Mouse (Mus musculus) embryonic fibroblast, embryonic 13.5 days (primary cell): Measurements from ENCODE around the gene Cdk5rap1. TPM values are rescaled to one million over a fixed set of nuclear protein-coding genes. Genes with fewer than 3 reads are reported as not detected.
"Not testable (repeated sequence)": the region's sequence is repeated elsewhere in the genome, so short reads cannot be mapped to it uniquely, and the experiment has no call there.

Experiments used
- H3K27ac ChIP-seq: 2 replicates; pipeline ENCODE4 v1.5.1; 2012; ENCODE audit warnings: low read length, control low read depth, inconsistent platforms; ENCODE audit not compliant: insufficient read depth
- H3K4me1 ChIP-seq: 2 replicates; pipeline ENCODE4 v1.6.1; 2011; ENCODE audit warnings: low read length; ENCODE audit not compliant: control insufficient read depth, insufficient read depth
- H3K4me3 ChIP-seq: 2 replicates; pipeline ENCODE4 v1.5.1; 2011; ENCODE audit warnings: mild to moderate bottlenecking, control low read depth, low read length; ENCODE audit not compliant: insufficient read depth
- CTCF ChIP-seq: IDR thresholded peaks from 2 replicates; pipeline ENCODE4 v1.5.1; 2011; ENCODE audit warnings: mild to moderate bottlenecking, control low read depth, low read length, moderate library complexity, borderline replicate concordance; ENCODE audit not compliant: insufficient read depth
- POLR2A ChIP-seq: IDR thresholded peaks from 2 replicates; pipeline ENCODE4 v1.6.1; 2011; ENCODE audit warnings: low read depth, mild to moderate bottlenecking, control low read depth, low read length, moderate library complexity
- polyA plus RNA-seq: library from polyadenylated mRNA; stranded (reverse); fragments of >200 nt; gene quantifications from 2 replicates; pipeline ENCODE4 v1.2.4, GENCODE M21; 2011; ENCODE audit warnings: low read depth; ENCODE audit not compliant: missing spikeins, insufficient read length

The Cdk5rap1 gene
- polyA plus RNA-seq, 1 experiment = 10.0 TPM

DNA sequence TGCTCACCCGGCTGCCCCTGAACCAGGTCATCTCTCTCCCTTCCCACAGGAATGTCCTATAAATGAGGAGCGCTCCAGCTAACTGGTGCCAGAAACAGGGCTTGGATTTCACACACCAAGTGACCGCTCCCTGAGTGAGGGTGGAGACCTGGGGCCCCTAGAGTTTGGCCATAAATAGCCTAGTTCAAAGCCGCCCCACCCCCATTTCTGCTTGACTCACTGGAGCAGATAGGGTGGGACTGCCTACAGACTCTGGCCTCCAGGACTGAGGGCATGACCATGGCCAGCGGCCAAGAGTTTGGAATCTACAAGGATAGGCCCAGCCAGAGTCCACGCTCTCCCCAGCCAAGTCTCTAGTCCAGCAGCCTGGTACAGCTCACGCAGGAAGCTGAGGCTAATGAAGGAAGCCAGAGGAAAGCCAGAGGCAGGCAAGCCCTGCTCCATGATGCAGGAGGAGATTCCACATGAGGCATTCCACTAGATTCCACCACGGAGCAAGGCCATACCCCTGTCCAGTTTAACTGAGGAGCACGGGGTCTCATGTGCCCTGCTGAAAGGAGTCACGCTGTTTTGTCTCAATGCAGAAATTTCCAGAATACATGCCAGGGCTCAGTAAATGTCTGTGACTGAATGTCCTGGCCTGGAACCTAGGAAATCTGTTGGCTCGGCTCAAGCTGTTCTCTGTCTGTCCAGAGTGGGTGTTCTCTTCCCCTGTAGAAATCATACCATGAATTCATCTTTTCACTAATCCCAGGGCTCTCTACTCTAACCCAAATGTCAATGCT is 17.6 kb upstream of the Cdk5rap1 start:
- H3K27ac ChIP-seq = peak overlapping the region; percentile 89

DNA sequence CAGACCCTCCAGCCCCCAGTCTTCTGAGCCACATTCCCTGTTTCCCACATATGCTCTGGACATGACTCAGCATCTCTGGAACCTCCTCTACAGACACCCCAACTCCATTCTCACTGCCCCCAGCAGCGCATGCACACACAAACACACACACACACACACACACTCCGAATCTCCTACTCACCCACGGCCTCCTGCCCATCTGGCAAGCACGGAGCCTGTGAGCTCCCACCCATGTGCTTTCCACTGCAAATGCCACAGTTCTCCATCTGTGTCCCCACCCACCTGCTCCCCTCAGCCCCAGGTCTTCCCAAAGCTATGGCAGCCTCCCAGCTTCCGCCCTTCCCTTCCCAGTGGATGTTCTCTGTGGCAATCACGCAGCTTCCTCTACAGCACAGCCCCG is 6.3 kb upstream of the Cdk5rap1 start:
- no peak overlapping the region for H3K4me3 ChIP-seq
- TF ChIP-seq POLR2A (no peak), CTCF (no peak)
- H3K4me1 ChIP-seq = peaks cover 4% of the 10 kb centered on the region
- H3K27ac ChIP-seq = peak overlapping the region; percentile 4; the same call in 1 of the 2 replicates

More for the DNA sequence above, 17.6 kb upstream of the Cdk5rap1 start:
- Histone ChIP-seq H3K4me3 (no peak overlapping the region), H3K4me1 (peaks cover 6% of the 10 kb centered on the region)
- TF ChIP-seq CTCF (no peak), POLR2A (peak; percentile 33; the same call in 1 of the 2 replicates)

DNA sequence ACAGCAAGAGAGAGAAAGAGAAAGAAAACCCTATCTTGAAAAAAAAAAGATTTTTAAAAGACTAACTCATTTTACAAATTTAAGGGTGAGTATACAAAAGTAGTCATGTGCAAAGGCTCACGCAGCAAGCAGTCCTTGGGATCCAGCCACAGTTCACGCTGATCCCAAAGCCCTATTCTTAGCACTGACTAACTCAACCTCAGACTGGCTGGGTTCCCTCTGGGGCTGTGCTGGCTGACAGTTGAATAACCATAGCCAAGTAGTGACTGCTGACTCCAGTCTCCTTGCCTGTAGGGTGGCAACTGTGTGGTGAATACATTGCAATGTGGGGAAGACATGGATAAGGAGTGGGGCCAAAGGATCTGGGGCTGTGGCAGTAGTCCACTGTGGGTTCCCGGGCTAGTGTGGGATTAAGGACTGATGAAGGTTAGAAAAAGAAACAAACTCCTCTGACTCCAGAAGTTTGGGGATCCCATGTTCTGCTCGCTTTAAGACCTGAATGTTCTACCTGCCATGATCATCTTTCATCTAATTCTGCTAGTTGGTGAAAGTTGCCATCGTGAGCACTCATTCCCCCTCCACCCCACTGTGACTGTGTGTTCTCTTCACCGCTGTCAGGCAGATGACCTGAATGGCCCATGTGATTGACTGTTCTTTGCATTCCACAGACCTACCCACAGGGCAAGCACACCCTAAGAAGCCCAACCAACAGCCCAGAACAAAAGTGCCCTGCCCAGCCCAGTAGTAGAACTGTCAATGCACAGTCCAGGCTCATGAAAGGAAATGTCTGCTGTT is 2.2 kb upstream of the Cdk5rap1 start:
- Histone ChIP-seq H3K4me1 (peaks cover 4% of the 10 kb centered on the region), H3K4me3 (no peak overlapping the region)
- TF ChIP-seq CTCF = no peak
- TF ChIP-seq POLR2A = no peak

DNA sequence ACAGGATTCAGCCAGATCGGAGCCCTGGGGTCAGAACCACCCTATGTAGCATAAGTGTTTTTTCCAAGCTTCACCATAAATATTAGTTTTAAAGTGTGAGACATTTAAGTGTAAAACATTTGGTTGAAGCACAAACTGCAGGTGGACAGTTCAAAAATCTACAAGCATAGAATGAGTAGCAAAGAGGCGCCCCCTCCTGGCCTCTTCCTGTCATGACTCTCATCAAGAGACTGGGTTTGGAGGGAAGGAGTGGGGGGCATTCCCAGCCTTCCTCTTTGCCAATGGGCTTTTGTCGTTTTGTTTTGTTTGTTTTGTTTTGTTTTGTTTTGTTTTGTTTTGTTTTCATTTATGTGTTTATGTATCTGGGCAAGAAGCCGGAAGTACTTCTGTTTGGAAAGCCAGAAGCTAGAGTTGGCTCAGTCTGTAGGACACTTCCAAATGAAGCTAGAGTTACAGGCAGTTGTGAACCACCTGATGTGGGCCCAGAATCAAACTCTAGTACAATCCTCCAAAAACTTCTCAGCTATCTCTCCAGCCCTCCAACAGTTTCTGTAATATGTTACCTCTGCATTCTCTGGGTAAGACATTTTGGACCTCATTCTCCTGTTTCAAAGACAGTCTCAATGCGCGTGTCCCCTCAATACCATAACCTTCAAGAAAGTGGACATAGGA is 1.3 kb upstream of the Cdk5rap1 start:
- Histone ChIP-seq H3K4me1 (peaks cover 1% of the 10 kb centered on the region), H3K27ac (peak overlapping the region; percentile 82), H3K4me3 (no peak overlapping the region)
- TF ChIP-seq POLR2A (no peak), CTCF (no peak)

More for the DNA sequence above, 2.2 kb upstream of the Cdk5rap1 start:
- H3K27ac ChIP-seq = peak overlapping the region; percentile 82

GRCm38 (mm10) chr2:154372151-154372829 is 520 bp downstream of the Cdk5rap1 start:
- H3K4me1 ChIP-seq = no peaks in the 10 kb centered on the region; the same call in 1 of the 2 replicates
- H3K27ac ChIP-seq = peak overlapping the region; percentile 59
- TF ChIP-seq POLR2A (peak; percentile 95), CTCF (no peak)
- H3K4me3 ChIP-seq = peak overlapping the region; percentile 95

- H3K4me1 ChIP-seq = no peaks in the 10 kb centered on the region
- TF ChIP-seq CTCF (no peak), POLR2A (no peak)
- H3K27ac ChIP-seq = no peak overlapping the region
- no peak overlapping the region for H3K4me3 ChIP-seq
Observed at GRCm38 (mm10) chr2:154367510-154367909, 5.3 kb downstream of the Cdk5rap1 start.

DNA sequence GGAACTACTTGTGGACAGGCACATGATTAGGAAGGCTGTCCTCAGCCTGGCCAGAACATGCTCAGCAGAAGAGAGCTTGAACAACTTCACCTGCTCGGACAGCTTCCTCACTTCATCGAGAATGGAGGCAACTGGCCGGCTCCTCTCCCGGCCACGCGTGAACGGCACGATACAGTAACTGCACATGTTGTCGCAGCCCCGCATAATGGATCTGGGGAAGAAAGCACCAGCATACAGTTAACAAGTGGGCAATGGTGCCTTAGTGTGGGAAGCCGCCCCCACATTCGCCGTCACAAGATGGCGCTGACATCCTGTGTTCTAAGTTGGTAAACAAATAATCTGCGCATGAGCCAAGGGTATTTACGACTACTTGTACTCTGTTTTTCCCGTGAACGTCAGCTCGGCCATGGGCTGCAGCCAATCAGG is 18.8 kb downstream of the Cdk5rap1 start:
- not testable (repeated sequence) for H3K27ac ChIP-seq, H3K4me1 ChIP-seq
- H3K4me3 ChIP-seq = peak overlapping the region; percentile 26; the same call in 1 of the 2 replicates

DNA sequence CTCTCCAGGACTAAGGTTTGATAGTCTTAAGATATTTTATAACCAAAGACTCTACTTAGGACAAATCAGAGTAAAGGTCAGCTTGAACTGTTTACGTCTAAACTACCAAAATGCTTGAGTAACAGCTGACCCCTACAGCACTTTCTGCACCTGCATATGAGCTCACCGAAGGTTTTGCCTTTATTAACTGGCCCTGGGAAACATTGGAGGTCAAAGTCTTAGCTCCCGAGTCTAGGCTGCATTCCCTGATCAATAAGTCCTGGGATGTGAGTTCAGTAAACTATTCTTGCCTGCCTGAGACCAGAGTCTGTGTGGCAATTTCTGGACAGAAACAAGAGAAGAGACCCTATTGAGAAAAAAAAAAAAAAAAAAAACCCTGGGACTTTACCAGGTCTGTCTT is 24.7 kb downstream of the Cdk5rap1 start:
- no peak overlapping the region for H3K4me3 ChIP-seq
- no peak overlapping the region for H3K27ac ChIP-seq
- no peaks in the 10 kb centered on the region for H3K4me1 ChIP-seq
- TF ChIP-seq POLR2A (no peak), CTCF (no peak)

GRCm38 (mm10) chr2:154339356-154339755 is 33.5 kb downstream of the Cdk5rap1 start:
- H3K27ac ChIP-seq = no peak overlapping the region
- TF ChIP-seq CTCF = no peak
- TF ChIP-seq POLR2A = no peak

More at GRCm38 (mm10) chr2:154339356-154339755, 33.5 kb downstream of the Cdk5rap1 start:
- H3K4me3 ChIP-seq = no peak overlapping the region
- no peaks in the 10 kb centered on the region for H3K4me1 ChIP-seq
